Mouse (Mus musculus): Measurements from ENCODE around the gene Sorcs1. TPM values are rescaled to one million over a fixed set of nuclear protein-coding genes. Genes with fewer than 3 reads are reported as not detected.

The Sorcs1 gene
- polyA plus RNA-seq, 1 experiment from 2014 or later: 3.5 TPM

DNA sequence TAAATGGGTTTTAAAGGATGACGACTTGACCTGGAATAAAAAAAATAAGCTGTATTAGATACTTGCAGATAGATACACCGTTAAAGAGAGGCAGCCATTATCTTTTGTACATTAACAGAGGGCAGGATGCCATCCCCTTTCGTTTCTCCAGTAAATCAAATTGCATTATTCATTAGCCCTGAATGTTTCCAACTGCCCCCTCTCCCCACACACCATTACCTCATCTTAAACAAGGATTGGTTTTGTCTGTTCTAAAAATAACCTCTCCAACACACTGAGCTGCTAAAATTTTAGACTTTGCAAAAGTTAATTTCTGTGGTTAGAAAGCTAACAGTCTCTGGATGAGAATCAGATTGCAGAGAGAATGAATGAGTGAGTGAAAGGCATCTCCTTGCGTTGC lies 156.5 kb downstream of the Sorcs1 start:
- WGBS: 62% methylated on average over 4 of the region's 4 CpGs
- no peak for ATAC-seq (ENCODE audit: low read depth)

GRCm38 (mm10) chr19:50515059-50515673 lies 163.3 kb downstream of the Sorcs1 start:
- WGBS: 67% methylated on average over 10 of the region's 10 CpGs
- no peaks in the 10 kb centered on the region for H3K4me1 ChIP-seq (ENCODE audit: control insufficient read depth, insufficient read depth, low read length)
- no peaks in the 10 kb centered on the region for H3K36me3 ChIP-seq (ENCODE audit: control insufficient read depth, insufficient read depth, low read length)
- H3K27me3 ChIP-seq (replicated peaks; ENCODE audit: control insufficient read depth, insufficient read depth, low read length): no peaks in the 10 kb centered on the region
- ATAC-seq (ENCODE audit: low read depth) (no peak), DNase-seq (ENCODE audit: low spot score) (no peak)
- no peak overlapping the region for H3K27ac ChIP-seq (replicated peaks; ENCODE audit: low read depth, low read length)
- no peak overlapping the region for H3K4me2 ChIP-seq (ENCODE audit: low read depth, low read length)
- no peak overlapping the region for H3K9ac ChIP-seq (ENCODE audit: low read depth, low read length)
- no peaks in the 10 kb centered on the region for H3K9me3 ChIP-seq (ENCODE audit: control insufficient read depth, low read length)
- no peak overlapping the region for H3K4me3 ChIP-seq (ENCODE audit: low read depth, low read length)

More for the DNA sequence above, 156.5 kb downstream of the Sorcs1 start:
- Histone ChIP-seq H3K27ac (replicated peaks; ENCODE audit: low read depth, low read length) (no peak overlapping the region), H3K9me3 (ENCODE audit: control insufficient read depth, low read length) (no peaks in the 10 kb centered on the region), H3K27me3 (replicated peaks; ENCODE audit: control insufficient read depth, insufficient read depth, low read length) (no peaks in the 10 kb centered on the region), H3K4me1 (ENCODE audit: control insufficient read depth, insufficient read depth, low read length) (no peaks in the 10 kb centered on the region), H3K9ac (ENCODE audit: low read depth, low read length) (no peak overlapping the region), H3K4me2 (ENCODE audit: low read depth, low read length) (no peak overlapping the region), H3K36me3 (ENCODE audit: control insufficient read depth, insufficient read depth, low read length) (no peaks in the 10 kb centered on the region), H3K4me3 (ENCODE audit: low read depth, low read length) (no peak overlapping the region)
- no peak for DNase-seq (ENCODE audit: low spot score)

DNA sequence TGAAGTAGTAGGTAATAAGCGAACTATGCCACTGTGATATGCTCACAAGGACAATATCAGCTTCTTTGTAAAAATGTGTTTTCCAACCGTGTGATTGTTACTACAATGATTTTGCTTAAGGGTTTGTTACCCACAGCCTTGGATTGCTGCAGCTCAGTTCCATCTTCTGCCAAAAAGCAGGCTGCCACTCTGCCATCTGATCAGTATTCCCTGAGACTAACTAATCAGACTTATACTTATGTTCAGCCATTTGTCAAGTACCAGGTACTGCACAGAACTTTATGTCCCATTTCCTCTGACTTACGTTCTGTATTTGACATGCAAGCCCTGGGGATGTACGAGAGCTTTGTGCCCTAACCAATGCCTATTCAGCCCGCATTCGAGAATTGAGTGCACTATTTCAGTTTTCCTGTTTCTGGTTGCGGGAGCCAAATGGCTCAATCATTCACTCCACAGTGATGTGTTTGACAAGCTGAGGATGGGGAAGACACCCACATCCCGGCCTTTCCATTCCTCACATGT lies 164.1 kb downstream of the Sorcs1 start:
- Histone ChIP-seq H3K4me1 (ENCODE audit: control insufficient read depth, insufficient read depth, low read length) (no peaks in the 10 kb centered on the region), H3K36me3 (ENCODE audit: control insufficient read depth, insufficient read depth, low read length) (no peaks in the 10 kb centered on the region), H3K9me3 (ENCODE audit: control insufficient read depth, low read length) (no peaks in the 10 kb centered on the region), H3K4me3 (ENCODE audit: low read depth, low read length) (no peak overlapping the region), H3K27ac (replicated peaks; ENCODE audit: low read depth, low read length) (no peak overlapping the region), H3K9ac (ENCODE audit: low read depth, low read length) (no peak overlapping the region), H3K27me3 (replicated peaks; ENCODE audit: control insufficient read depth, insufficient read depth, low read length) (no peaks in the 10 kb centered on the region), H3K4me2 (ENCODE audit: low read depth, low read length) (no peak overlapping the region)
- 65% methylated on average over 8 of the region's 8 CpGs for WGBS
- DNase-seq (ENCODE audit: low spot score) (no peak), ATAC-seq (ENCODE audit: low read depth) (no peak)

GRCm38 (mm10) chr19:50502816-50503215 lies 175.6 kb downstream of the Sorcs1 start:
- 71% methylated on average over 1 of the region's 1 CpGs for WGBS
- H3K27ac ChIP-seq (replicated peaks; ENCODE audit: low read depth, low read length): no peak overlapping the region
- ATAC-seq (ENCODE audit: low read depth): no peak
- no peak for DNase-seq (ENCODE audit: low spot score)
- H3K4me3 ChIP-seq (ENCODE audit: low read depth, low read length): no peak overlapping the region
- no peak overlapping the region for H3K9ac ChIP-seq (ENCODE audit: low read depth, low read length)
- H3K27me3 ChIP-seq (replicated peaks; ENCODE audit: control insufficient read depth, insufficient read depth, low read length): no peaks in the 10 kb centered on the region
- H3K9me3 ChIP-seq (ENCODE audit: control insufficient read depth, low read length): no peaks in the 10 kb centered on the region
- H3K36me3 ChIP-seq (ENCODE audit: control insufficient read depth, insufficient read depth, low read length): no peaks in the 10 kb centered on the region
- H3K4me2 ChIP-seq (ENCODE audit: low read depth, low read length): no peak overlapping the region
- H3K4me1 ChIP-seq (ENCODE audit: control insufficient read depth, insufficient read depth, low read length): no peaks in the 10 kb centered on the region

- no peaks in the 10 kb centered on the region for H3K27me3 ChIP-seq (replicated peaks; ENCODE audit: control insufficient read depth, insufficient read depth, low read length)
- WGBS: 93% methylated on average over 3 of the region's 3 CpGs
- no peak overlapping the region for H3K4me3 ChIP-seq (ENCODE audit: low read depth, low read length)
- H3K9ac ChIP-seq (ENCODE audit: low read depth, low read length): no peak overlapping the region
- no peak for ATAC-seq (ENCODE audit: low read depth)
- DNase-seq (ENCODE audit: low spot score): no peak
- H3K36me3 ChIP-seq (ENCODE audit: control insufficient read depth, insufficient read depth, low read length): no peaks in the 10 kb centered on the region
- no peak overlapping the region for H3K27ac ChIP-seq (replicated peaks; ENCODE audit: low read depth, low read length)
- no peaks in the 10 kb centered on the region for H3K4me1 ChIP-seq (ENCODE audit: control insufficient read depth, insufficient read depth, low read length)
- H3K4me2 ChIP-seq (ENCODE audit: low read depth, low read length): no peak overlapping the region
- H3K9me3 ChIP-seq (ENCODE audit: control insufficient read depth, low read length): no peaks in the 10 kb centered on the region
Measured at GRCm38 (mm10) chr19:50491121-50491520, 187.3 kb downstream of the Sorcs1 start.

DNA sequence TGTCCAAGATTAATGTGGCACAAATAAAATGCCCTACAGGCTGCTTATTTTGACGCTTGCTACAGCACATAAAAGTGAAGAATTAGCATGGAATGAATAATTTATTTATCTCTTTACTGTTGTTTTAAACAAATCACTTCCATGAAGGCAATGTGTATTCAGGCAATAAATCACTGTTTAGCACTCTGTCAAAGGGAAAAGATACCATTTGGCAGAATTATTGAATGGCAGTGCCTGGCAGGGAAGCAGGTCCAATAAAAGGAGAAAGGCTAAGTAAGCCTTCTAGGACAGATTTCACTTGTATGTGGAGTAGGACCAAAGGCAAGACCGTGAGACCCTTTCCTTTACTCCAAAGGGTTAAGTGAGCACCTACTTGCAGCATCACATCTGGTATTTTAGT lies 187.7 kb downstream of the Sorcs1 start:
- H3K27me3 ChIP-seq (replicated peaks; ENCODE audit: control insufficient read depth, insufficient read depth, low read length): no peaks in the 10 kb centered on the region
- no peak for DNase-seq (ENCODE audit: low spot score)
- H3K9ac ChIP-seq (ENCODE audit: low read depth, low read length): no peak overlapping the region
- no peak overlapping the region for H3K4me3 ChIP-seq (ENCODE audit: low read depth, low read length)
- WGBS: 78% methylated on average over 2 of the region's 2 CpGs
- H3K9me3 ChIP-seq (ENCODE audit: control insufficient read depth, low read length): no peaks in the 10 kb centered on the region
- no peaks in the 10 kb centered on the region for H3K4me1 ChIP-seq (ENCODE audit: control insufficient read depth, insufficient read depth, low read length)
- no peak for ATAC-seq (ENCODE audit: low read depth)
- H3K36me3 ChIP-seq (ENCODE audit: control insufficient read depth, insufficient read depth, low read length): no peaks in the 10 kb centered on the region
- H3K27ac ChIP-seq (replicated peaks; ENCODE audit: low read depth, low read length): no peak overlapping the region
- no peak overlapping the region for H3K4me2 ChIP-seq (ENCODE audit: low read depth, low read length)

DNA sequence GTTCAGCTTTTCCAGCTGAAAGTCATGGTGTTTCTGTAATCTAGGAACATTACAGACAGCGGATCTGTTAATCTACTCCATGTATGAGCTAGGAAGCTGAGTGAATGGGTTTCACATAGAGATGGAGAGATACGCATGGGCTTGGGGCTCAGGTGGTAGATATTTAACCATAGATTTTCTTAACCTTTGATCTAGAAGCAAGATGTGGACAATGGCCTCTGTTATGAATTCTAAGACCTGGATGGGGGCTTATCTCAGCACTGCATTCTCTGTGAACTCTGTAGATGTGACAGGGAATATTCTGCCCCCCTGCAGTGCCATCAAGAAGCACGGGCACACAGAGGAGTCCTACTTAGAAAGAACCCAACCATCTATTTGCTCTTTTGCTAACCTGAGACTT lies 188.7 kb downstream of the Sorcs1 start:
- H3K4me2 ChIP-seq (ENCODE audit: low read depth, low read length): no peak overlapping the region
- H3K4me1 ChIP-seq (ENCODE audit: control insufficient read depth, insufficient read depth, low read length): no peaks in the 10 kb centered on the region
- H3K9me3 ChIP-seq (ENCODE audit: control insufficient read depth, low read length): no peaks in the 10 kb centered on the region
- ATAC-seq (ENCODE audit: low read depth) (no peak), DNase-seq (ENCODE audit: low spot score) (no peak)
- no peaks in the 10 kb centered on the region for H3K27me3 ChIP-seq (replicated peaks; ENCODE audit: control insufficient read depth, insufficient read depth, low read length)
- WGBS: 78% methylated on average over 3 of the region's 3 CpGs
- H3K4me3 ChIP-seq (ENCODE audit: low read depth, low read length): no peak overlapping the region
- H3K27ac ChIP-seq (replicated peaks; ENCODE audit: low read depth, low read length): no peak overlapping the region
- no peaks in the 10 kb centered on the region for H3K36me3 ChIP-seq (ENCODE audit: control insufficient read depth, insufficient read depth, low read length)
- no peak overlapping the region for H3K9ac ChIP-seq (ENCODE audit: low read depth, low read length)

DNA sequence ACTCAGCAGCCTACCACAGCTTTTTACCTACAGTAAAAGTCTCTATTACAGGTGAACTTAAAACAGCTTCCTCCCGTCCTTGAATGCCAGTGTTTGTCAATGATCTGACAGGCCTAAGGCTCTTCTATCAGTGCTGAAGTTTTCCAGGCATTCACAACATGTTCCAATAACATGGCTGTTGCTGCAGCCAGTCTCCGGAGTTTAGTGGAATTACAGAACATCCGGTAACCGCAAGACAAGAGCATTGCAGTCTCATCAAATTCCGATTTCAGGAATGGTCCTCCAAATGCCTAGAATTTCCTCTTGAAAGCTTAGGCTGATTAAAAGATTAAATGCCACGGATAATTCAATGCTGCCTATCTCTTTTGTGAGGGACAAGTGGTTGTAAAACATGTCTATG lies 190.0 kb downstream of the Sorcs1 start:
- H3K27me3 ChIP-seq (replicated peaks; ENCODE audit: control insufficient read depth, insufficient read depth, low read length): no peaks in the 10 kb centered on the region
- no peak overlapping the region for H3K4me3 ChIP-seq (ENCODE audit: low read depth, low read length)
- no peaks in the 10 kb centered on the region for H3K36me3 ChIP-seq (ENCODE audit: control insufficient read depth, insufficient read depth, low read length)
- DNase-seq (ENCODE audit: low spot score) (no peak), ATAC-seq (ENCODE audit: low read depth) (no peak)
- H3K4me1 ChIP-seq (ENCODE audit: control insufficient read depth, insufficient read depth, low read length): no peaks in the 10 kb centered on the region
- H3K27ac ChIP-seq (replicated peaks; ENCODE audit: low read depth, low read length): no peak overlapping the region
- WGBS: 55% methylated on average over 6 of the region's 6 CpGs
- no peak overlapping the region for H3K9ac ChIP-seq (ENCODE audit: low read depth, low read length)
- H3K9me3 ChIP-seq (ENCODE audit: control insufficient read depth, low read length): no peaks in the 10 kb centered on the region
- H3K4me2 ChIP-seq (ENCODE audit: low read depth, low read length): no peak overlapping the region

DNA sequence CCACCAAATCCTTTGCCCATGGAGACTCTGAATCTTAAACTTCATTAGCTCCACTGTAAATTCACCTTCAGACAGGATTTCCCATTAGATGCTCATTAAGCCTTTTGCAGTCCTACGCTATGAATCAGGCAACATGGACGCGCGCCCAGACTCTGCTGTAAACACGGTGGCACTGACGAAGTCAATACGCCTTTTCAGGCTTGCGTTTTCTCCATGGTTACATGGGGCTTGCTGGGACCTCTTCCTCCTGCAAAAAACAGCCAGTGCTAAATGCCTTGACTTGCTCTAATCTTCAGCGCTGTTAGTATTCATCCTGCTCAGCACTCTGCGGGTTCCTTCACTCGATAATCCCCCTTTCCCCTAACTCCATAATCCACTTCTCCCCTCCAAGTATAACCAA lies 190.7 kb downstream of the Sorcs1 start:
- no peaks in the 10 kb centered on the region for H3K27me3 ChIP-seq (replicated peaks; ENCODE audit: control insufficient read depth, insufficient read depth, low read length)
- no peak overlapping the region for H3K4me3 ChIP-seq (ENCODE audit: low read depth, low read length)
- DNase-seq (ENCODE audit: low spot score) (peak; percentile 58), ATAC-seq (ENCODE audit: low read depth) (0 out of 2 replicates have a peak, but pooled peaks have one; percentile 62)
- peak overlapping the region; percentile 18; the same call in 1 of the 2 replicates for H3K4me2 ChIP-seq (ENCODE audit: low read depth, low read length)
- H3K9me3 ChIP-seq (ENCODE audit: control insufficient read depth, low read length): no peaks in the 10 kb centered on the region
- H3K36me3 ChIP-seq (ENCODE audit: control insufficient read depth, insufficient read depth, low read length): no peaks in the 10 kb centered on the region
- H3K9ac ChIP-seq (ENCODE audit: low read depth, low read length): no peak overlapping the region
- H3K4me1 ChIP-seq (ENCODE audit: control insufficient read depth, insufficient read depth, low read length): no peaks in the 10 kb centered on the region
- no peak overlapping the region for H3K27ac ChIP-seq (replicated peaks; ENCODE audit: low read depth, low read length)
- 37% methylated on average over 11 of the region's 11 CpGs for WGBS

All from embryonic facial prominence, embryonic 14.5 days (tissue).